Mouse (Mus musculus): ENCODE data around the gene Ppp2r2d.

The Ppp2r2d gene

DNA sequence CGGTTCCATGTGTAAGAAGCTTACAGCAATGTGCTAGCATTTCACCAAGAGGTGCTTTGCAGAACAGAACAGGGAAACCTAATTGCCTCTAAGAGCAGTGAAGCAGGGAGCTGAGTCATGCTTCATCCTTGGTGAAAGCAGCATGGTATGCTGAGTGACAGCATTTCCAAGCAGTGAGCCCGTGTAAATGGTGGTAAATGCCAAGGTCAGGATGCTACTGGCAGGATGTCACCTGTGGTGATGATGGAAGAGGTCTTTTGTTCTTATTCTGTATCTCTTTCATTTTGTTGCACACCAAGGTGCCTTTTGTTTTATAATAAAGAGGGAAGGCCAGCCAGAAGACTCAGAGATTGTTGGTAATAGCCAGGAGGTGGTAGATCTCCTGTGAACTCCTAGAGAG, 10.8 kb downstream of the Ppp2r2d start:
- DNase-seq (ENCODE audit: low read depth): no peak

DNA sequence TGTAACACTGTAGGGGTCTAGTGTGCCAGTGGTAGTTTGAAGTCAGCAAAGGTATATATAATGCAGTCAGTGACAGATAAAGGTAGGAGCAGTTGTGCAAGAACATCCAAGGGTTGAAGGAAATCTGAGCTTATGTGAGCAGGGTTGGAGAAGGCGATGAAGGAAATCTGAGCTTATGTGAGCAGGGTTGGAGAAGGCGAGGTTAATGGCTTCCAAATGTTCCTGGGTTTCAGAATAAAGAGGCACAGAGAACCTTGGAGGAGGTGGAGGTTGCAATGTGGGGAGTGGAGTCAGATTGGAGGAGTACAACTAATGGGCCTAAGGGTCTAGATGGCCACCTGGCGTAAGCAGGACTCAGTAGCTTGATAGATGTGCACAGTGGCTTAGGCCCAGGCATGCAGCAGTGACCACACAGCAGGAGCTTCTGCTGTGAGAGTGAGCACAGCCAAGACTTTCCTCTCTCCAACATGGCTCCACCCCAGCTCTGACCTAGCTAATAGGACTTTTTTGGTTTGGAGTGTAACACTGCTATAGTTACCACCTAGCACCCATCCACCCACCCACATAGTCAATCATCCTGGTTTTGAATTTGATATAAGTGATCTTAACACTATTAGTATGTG, 18.2 kb downstream of the Ppp2r2d start:
- no peak for DNase-seq (ENCODE audit: low read depth)

DNA sequence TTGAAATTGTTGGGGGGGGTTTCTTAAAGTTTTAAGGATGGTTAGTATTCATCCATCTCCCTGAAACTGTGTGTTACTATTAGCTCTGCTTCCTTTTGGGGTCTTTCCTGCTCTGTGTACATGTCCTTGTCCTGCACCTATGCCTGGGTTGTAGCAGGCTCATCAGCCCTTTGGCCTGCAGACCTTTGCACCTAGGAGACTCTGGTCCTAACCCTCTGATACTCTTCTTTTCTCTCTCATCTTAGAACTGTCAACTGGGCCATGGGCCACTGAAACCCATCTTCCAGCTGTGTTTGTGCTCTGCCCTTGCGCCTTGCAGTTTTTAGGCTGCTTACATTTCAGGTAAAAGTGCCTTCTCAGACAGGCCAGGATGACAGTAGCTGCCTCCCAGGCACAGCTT, 18.9 kb downstream of the Ppp2r2d start:
- no peak for DNase-seq (ENCODE audit: low read depth)

DNA sequence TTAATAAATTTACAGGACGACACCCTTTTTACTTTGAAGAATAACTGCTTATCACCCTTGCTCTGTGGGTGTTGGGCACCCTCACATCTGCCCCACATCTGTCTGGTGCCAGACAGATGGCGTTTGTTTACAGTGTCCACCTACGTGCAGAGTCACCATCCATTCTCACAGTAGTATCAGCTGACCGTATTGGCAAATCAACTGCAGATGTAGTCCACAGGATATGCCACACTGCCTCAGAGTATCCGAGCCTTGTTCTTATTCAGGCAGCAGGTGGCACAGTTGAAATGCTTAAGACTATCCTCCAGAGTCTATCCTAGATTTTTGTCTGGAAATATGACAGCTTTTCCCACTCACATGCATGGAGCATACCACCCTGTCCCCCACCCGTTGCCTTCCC, 21.4 kb downstream of the Ppp2r2d start:
- DNase-seq (ENCODE audit: low read depth): no peak

DNA sequence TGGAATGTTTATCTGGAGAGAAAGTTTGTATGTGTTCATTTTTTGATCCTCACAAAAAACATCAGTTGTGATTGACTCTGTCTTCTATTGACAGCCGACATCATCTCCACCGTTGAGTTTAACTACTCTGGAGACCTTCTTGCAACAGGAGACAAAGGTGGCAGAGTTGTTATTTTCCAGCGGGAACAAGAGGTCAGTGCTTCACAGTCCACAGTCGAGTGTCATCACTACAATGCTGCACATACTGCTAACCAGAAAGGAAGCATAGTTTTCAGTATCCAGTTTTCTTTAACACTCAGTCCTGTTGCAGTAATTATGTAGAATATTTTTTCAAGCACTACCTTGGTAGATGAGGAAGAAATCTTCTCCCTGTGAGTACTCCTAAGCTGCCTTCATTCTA, 22.4 kb downstream of the Ppp2r2d start:
- DNase-seq (ENCODE audit: low read depth): no peak

DNA sequence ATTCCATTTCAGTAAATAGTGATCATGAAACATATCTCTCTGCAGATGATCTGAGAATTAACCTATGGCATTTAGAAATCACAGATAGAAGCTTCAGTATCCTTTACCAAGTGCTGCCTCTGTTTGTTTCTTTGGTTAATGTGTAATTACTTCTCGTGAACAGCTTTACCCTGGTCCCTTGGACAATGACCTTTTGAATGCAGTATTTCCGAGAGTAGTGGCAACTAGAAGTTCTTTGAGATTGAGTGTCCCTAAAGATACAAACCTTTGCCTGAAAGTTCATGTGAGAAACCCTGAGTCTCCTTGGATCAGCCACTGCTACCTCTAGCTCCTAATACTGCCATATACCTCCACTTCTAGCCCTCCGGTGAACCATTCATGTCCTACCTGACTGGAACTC, 27.1 kb downstream of the Ppp2r2d start:
- DNase-seq (ENCODE audit: low read depth): no peak

DNA sequence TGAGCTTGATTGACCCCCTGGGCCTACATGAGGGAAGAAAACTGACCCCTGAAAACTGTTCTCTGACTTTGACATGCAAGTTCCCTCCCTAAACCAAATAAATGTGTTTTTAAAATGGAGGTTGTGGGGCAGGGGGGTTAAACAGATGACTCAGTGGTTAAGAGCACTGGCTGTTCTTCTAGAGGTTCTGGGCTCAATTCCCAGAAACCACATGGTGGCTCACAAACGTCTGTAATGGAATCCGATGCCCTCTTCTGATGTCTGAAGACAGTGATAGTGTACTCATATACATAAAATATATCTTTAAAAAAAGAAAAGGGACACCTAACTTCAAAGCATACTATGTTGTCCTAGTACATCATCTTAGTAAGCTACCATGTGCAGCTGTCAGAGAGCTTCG, 29.2 kb downstream of the Ppp2r2d start:
- DNase-seq (ENCODE audit: low read depth): no peak

DNA sequence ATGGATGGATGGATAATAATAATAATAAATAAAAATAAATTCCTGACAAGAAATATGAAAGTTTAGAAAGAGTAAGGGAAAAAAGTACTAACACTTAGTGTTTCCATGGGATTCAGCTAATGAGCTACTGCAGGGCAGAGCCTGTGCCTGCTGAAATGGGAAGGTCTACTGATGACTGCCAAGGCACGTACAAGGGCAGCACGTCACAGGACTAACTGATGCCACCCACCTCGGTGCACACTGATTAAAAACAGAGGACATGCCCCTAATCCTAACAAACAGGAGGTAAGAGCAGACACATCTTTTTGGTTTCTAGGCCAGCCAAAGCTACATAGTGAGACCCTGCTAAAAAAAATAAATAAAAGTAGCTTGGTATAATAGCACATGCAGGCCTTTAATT, 37.8 kb downstream of the Ppp2r2d start:
- no peak for DNase-seq (ENCODE audit: low read depth)

DNA sequence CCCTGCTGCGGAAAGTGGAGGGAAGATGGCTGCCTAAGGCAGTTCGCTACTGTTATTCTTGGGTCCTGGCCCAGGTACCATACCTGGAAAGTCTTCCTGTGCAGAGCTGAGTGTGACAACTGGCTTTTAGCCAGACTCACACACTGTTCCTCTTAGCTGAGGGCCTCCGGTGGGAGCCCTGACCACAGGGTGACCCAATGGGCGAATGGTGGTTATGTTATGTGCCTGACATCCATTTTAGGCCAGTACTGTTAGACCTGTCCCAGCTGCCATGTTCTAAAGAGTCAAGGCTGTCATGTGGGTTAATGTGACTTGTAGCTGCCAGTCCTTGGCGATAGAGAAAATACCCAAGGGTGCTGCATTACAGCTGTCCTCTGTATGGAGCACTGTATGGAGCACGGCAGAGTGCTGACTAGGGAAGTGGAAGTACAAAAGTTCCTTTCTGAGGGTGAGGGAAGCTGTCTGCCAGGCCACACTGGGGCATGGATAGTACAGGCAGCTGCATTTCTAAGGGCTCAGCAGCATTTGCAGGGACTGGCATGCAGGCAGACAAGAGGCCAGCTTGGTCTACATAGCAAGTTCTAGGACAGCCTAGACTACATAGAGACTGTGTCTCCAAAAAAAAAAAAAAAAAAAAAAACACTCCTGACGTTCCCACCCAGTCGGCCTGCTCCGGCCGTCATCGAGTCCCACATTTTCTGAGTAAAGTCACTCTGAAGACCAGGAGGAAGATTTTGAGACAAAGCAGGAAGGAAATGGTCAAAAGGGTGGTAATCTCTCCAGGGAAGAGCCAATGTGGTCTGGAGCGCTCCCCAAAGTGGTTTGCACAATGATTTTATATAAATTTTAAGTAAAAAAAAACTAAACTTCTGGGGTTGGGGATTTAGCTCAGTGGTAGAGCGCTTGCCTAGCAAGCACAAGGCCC, 39.7 kb downstream of the Ppp2r2d start:
- DNase-seq (ENCODE audit: low read depth): no peak

DNA sequence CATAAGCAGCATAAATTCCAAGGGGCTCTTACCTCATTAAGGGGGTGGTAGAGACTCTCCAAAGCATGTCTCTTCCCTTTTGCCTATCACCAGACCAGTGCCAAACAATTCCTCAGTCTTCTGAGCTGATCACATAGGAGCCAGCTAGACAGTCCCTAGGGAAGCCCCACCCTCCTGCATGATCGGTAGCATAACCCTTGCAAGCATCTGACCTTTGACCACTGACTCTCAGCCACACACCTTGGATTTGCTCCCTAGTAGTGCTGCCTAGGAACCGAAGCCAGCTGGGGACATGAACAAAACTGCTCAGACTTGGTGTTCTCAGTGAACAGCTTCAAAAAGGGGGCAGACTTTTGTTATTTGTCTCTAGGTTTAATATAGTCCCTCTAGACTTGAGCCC, 52.2 kb downstream of the Ppp2r2d start:
- DNase-seq (ENCODE audit: low read depth): no peak

DNA sequence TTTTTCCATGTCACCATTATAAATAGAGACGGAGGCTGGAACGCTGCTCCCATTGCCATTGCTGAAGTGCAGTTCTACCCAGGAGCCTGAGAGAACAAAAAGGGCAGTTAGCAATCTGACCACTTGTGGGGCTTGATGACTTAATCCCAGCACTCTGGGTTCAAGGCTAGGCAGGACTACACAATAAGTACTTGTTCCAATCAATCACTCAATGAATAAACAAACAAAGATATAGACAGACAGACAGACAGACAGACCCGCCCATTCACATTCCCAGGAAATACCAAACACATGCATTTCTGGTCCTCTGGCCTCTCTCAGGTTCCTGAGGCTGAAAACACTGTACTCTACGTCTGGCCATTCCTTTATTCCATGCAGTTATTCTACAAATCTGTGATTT, 52.9 kb downstream of the Ppp2r2d start:
- DNase-seq (ENCODE audit: low read depth): no peak

DNA sequence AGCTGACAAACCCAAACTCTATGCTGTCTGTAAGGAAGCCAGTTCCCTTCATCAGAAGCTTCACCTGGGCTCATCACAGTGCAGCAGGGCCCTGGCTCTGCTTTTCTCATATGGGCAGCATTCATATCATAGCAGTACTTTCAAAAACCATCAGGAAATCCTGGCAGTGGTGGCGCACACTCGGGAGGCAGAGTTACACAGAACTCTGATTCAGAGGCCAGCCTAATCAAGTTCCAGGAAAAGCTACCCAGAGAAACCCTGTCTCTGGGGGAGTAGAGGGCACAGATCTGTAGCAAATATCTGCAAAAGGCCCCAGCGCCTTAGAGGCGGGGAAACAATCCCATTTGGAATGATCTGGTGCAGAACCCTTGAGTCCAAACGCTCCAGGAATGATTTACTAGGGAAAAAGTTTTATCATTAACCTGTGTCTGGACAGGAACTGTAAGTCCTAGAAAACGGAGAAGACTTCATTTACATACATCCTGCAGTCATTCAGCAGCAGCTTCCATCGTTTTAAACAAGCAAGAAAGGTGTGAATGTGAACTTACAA, 58.1 kb downstream of the Ppp2r2d start:
- no peak for DNase-seq (ENCODE audit: low read depth)

DNA sequence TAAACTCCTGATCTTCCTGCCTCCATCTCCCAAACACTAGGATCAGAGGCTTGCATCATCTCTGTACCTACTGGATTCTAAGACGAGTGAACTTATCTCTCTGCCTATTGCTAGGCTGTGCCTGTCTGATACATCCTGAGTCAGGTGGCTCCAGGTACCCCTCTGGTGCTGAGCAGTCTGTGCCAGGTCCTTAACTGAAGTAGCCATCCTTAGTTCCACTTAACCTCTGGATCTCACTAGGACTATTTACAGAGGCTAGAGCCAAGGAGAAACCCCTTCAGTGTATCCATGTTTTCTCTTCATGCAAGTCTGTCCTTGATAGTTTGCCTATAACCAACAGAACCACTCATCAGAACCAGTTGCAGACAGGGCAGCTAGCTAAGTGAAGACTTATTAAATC, 60.6 kb downstream of the Ppp2r2d start:
- no peak for DNase-seq (ENCODE audit: low read depth)

DNA sequence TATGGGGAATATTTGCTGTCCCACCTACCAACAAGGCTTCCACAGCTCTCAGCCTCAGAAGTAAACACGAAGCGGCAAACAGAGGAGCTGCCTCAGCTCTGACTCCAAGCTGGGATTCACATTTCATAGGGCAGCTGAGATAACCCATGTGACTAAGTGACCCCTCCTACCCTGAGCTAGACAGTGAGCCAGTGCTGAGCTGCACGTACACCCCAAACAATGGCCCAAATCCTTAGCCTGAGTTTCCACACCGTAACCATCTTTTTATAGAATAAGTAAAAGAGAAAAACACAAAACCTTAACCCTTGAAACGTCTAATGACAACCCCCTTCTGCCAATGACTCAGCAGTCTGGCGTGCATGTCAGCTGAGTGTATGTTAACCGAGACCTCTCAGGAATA, 61.2 kb downstream of the Ppp2r2d start:
- DNase-seq (ENCODE audit: low read depth): no peak

DNA sequence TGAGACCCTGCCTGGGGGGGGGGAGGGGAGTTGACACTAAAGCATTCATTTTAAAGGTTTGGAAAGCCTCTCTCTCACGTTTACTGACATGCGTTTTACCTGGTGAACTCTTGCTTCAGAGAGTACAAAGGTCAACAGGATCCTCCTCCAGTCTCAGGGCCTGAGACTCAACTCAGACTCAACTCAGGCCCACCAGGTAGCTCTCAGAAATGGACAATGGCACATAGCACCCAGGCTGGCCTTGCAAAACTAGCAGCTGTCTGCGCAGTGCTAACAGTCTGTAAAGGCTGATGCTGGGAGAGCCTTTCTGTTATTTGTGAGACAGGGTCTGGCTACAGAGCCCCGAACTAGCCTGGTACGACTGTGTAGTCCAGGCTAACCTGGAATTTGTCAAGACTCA, 62.1 kb downstream of the Ppp2r2d start:
- no peak for DNase-seq (ENCODE audit: low read depth)

DNA sequence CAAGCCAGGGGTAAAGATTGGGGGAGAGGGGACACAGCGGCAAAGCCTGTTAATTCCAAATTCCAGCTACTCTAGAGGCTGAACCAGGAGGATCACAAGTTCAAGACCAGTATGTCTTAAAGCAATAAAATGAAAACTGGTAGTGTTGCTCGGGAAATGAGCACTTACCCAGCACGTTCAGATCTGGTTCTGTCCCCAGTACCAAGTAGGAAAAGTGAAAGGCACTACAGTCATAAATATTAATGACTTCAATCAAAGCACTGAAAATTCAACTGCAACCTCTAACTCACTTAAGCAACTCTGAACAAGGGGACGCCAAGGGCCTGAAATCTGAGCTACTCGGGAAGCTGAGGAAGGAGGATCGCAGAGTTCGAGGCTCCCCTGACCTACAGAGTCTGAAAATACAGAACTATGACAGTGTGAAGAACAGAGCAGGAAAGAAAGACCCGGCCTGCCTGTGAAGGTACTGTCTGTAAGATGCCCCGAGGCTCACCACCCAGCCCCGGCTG, 62.9 kb downstream of the Ppp2r2d start:
- no peak for DNase-seq (ENCODE audit: low read depth)

DNA sequence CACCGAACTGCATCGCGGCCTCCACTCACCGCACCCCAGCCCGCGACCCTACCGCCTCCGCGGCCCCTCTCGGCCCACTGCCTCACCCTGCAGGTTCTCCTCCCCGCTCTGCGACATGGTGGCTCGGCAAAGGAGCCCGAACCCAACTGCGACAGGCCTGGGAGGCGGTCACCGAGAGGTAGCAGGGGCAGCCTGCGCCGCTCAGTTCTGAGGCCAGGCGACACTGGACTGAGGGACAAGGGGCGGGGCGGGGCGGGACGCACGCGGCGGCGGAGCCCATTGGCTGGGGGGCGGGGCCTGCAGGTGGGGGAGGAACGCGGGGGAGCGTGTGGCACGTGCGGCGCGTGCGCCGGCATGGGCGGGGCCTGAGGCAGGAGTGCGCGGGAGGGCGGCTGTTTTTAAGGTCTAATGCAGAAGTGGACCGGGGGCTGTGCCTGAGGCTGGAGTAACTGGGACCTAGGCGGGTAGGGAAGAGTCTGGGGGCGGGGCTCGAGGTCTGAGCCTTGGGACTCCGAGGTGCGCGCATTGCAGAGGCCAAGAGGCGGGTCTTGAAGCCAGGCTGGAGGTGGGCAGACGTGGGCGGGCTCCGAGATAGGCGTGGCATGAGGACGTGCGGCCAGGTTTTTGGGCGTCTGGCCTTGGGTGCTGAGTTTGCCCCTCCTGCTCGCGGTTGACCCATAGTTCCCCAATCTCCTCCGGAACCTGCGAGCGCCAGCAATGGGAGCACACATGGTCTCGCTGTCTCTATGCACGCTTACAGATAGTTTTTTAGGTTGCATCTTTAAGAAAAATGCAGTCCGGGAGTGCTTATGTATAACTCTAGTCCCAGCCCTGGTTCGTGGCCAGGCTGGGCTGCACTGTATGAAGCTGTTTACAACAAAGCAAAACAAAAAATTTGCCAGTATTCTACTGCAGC, 63.7 kb downstream of the Ppp2r2d start, which contains the start of gene Bnip3:
Gene Bnip3 (minus strand): TSS at position 243 of the 916 bp plus-strand sequence.
- peak; percentile 90 for DNase-seq (ENCODE audit: low read depth)

DNA sequence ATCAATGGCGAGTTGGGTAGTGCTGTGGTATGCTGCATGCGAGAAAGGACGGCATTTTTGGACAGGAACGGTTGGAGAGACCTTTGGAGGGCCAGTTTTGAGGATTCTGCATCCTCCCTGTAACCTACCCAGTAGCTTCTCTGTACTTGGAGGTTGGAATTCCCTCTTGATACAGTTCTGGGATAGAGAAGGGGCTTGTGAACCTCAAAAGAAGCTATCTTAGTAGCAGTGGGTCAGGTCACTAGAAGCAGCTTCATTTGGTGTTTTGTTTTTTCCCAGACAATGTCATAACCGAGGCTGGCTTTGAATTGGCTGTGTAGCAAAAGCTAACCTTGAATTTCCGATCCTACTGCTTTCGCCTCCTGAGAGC, 64.3 kb downstream of the Ppp2r2d start:
- no peak for DNase-seq (ENCODE audit: low read depth)

DNA sequence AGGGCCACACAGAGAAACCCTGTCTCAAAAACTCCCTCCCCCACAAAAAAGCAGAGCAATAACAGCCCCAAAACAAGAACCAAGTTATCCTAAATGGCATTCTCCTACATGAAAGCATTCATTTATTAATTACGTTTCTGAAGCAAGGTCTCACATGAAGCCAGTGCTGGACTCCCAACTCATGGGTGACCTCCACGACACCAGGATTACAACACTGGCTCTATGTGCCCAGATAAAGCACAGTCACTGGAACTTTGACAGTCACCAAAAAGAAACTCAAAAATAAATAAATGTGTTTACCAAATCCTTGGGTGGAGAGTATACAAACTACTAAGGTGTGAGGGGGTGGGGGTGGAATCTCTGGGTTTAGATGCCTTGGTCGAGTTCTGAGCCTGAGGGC, 67.7 kb downstream of the Ppp2r2d start:
- DNase-seq (ENCODE audit: low read depth): no peak

DNA sequence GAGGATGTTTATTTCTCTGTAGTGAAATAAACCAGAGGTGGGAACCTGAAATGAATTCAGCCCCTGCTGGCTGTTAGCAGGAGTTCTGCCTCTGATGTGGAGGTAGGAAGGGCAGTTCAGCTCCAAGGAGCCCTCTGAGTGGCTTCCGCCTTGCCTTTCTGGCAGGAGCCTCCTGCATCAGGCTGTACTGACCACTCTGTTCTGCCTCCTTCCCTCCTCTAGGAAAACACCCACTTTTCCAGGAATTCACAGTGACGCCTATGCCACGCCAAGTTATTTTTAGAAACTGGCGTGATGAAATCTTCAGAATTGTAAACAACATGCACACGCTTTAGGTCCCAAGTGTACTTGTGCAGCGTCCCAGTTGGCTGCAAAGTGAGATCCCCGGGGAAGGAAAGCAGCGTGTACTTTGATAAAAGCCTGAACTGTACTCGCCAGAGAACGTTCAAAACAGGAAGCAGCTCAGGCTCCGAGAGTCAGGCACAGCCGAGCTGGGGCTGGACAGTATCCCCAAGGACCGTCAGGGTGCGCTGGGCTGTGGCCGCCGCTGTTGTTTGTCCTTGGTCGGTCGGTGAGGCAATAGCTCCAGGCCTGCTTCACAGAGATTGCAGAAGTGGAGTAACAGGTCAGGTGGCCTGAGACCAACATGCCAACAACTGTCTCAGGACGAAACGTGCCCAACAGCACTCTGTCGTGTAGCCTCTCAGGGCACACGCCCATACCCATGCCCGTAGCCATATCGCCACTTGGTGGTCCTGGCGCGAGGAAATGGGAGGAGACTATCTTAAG, 73.5 kb downstream of the Ppp2r2d start:
- DNase-seq (ENCODE audit: low read depth): peak; percentile 42

DNA sequence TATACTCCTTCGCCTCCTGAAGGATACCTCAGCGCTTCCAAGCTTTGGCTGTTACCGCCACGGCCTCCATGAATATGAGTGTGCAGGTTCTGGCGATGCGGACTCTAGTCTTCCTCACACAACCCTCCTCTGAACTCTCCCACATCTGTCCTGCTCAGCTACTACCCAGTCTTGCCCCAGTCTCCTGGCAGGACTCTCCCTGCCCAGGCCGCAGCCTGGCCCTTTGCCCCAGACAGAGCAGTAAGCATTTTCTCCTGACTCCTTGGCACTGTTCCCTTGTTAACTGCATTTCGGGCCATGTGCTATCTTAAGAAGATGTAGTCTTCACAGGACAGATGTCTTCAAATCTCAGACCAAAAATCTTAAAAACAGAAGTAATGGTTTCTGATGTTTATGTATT, 75.7 kb downstream of the Ppp2r2d start:
- no peak for DNase-seq (ENCODE audit: low read depth)

Data from naive thymus-derived CD4-positive, alpha-beta T cell, adult 2 months (primary cell).